Mouse (Mus musculus) right cerebral cortex, postnatal 14 days (tissue): ENCODE measurements at regions not wholly inside any gene's neighbourhood (a gene's known extent, or its start where the extent isn't known, plus 50 kb on each side); places are given as distances from the start of the nearest gene placed in this dataset.
"Not testable (repeated sequence)": the region's sequence is repeated elsewhere in the genome, so short reads cannot be mapped to it uniquely, and the experiment has no call there.

ENCODE experiments used
- DNase-seq: peaks from one replicate; pipeline ENCODE4 v3.0.0; 2022

- not testable (repeated sequence) for DNase-seq
Observed at GRCm38 (mm10) chr5:28751821-28752220, 284.8 kb upstream of the Shh start.

GRCm38 (mm10) chr5:28734768-28735167 lies 267.7 kb upstream of the Shh start:
- peak; percentile 8 for DNase-seq

DNA sequence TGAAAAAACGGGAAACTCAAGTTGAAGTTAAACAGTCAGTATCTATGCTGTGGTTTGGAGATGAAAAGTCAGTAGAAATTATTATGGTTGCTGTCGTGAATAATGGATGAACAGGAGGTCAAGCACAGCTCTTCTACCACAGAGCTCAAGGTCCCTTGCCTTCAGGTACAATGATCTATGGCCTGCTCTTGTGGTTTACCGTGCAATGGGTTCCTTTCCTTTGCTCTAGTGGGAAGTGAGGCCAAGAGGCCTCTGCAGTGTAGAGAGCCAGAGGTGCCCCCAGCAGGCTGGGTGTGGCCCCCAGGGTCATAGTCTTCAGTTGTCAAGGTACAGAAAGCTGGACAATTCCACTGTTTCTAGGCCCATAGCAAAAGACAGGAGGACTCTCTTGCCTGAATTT lies 255.0 kb upstream of the Shh start:
- DNase-seq: no peak

DNA sequence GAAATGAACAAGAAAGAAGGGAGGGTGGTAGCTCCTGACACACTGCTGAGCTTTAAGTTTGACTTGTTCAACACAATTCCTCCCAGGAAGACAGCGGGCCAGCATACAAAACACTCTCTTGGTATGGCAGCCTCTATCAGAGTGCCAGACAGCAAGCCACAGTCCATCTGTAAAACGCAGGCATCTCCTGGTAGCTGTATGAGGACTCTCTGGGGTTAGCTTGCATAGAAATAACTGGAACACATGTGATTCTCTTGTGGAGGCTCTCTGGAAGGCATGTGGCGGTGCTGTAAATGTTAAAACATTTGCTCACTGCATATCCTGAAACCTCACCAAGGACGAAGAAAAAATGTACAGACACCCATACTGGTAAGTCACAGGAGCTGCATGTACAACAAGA lies 247.9 kb upstream of the Shh start:
- no peak for DNase-seq

DNA sequence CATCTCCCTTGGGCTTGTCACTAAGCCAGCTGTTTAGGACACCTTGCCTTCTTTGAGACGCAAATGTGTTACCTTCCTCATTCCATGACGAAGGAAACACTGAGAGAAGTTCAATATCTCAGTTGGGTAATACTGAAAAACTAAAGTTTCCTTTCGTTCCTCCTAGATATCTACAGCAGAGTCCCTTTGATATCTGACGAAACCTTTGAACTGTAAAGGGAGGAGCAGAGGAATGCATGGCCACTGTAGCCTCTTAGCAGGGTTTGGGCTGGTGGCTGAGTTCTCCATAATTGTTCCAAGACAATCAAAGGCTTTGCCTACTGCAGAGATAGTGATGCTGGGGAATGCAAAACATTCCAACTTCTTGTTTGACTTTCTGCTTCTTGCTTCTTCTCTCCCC lies 243.5 kb upstream of the Shh start:
- no peak for DNase-seq

- DNase-seq: no peak
Observed at GRCm38 (mm10) chr5:28709626-28710025, 242.6 kb upstream of the Shh start.

DNA sequence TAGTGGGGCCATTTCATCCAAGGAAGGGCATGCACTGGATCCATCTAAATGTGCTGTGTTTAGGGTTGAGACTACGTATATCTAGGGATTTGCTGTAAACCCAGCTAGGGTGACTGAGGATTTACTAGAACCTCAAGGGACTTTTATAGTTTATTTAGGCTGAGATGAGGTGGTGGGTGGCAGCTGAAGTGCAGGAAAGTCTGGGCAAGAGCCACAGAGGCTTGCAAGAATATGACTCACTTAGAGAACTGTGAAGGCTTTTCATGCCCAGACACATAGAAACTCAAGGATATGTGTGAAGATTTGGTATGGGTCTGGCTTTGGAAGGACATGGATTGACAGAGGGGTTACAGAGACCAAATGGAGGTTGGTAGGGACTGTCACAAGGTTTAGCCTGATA lies 237.3 kb upstream of the Shh start:
- no peak for DNase-seq

DNA sequence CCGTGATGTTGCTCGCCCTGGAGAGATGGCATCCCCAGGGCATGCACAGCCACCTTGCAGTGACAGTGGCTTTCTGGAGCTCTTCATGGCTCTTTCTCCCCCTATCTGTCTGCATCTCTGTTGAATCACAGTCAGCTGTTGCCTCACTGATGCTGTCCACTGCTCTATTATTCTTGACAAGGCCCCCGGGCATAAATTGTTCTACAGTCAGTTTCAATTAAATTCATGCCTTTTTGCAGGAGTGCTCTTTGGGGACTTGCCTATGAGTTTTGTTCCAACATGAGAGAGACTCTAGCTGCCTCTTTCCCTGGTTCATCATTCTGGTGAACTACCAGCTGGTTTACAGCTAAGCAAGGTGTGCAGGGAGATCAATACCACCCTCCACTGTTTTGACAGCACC lies 229.9 kb upstream of the Shh start:
- DNase-seq: no peak

DNA sequence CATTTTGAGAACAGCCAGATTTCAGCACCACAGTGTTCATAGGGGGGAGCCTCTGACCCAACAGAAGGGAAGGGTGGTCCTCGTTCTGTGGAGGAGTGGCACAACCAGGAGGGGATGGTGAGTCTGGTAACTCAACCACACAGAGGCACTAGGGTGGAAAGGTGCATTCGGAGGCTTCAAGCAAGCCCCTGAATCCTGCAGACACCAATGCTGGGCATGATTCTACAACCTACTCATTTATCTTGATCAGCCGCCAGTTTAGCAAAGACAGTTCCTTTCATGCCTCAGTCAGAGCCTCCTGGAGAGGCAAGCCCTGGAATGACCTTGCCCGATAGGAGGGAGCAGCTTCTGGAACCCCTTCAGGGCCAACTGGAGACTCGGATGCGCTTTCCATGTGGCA lies 223.1 kb upstream of the Shh start:
- no peak for DNase-seq

GRCm38 (mm10) chr5:28689651-28690050 lies 222.6 kb upstream of the Shh start:
- no peak for DNase-seq

GRCm38 (mm10) chr5:28689136-28689535 lies 222.1 kb upstream of the Shh start:
- no peak for DNase-seq

DNA sequence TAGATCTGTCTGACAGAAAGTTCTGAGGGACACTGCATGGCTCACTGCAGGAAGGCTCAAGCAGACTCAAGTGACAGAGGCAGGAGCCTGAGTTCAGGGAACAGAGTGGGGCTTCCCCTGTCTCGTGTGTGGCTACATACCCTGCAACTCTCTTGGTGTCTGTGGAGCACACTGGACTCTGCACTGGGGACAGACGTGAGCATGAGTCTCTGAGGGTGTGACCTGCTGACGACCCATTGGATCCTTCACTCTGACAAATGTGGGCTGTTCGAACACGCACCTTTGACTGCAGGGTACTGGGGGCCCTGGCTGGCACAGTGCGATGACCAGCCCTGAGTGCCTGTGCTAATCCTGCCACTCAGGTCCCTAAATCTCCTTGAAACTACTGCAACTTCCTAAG lies 215.8 kb upstream of the Shh start:
- no peak for DNase-seq

DNA sequence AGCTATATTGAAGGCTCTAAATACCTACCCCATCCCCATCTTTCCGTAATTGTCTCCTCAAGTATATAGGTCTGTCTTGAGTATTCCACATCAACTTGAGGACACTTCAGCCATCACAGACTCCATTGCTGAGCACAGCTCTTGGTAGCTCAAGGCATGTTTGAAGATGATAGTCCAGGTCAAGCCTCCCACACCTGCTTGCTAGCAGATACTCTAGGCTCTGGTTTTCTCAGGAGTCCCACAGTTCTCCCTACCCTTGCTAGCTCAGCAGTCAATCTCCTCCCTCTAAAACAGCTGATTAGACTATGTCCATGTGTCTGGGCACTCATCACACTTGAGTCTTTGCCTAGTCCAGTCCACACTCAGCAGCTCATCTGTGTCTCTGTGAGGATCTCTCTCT lies 213.3 kb upstream of the Shh start:
- DNase-seq: no peak

- DNase-seq: no peak
Observed at GRCm38 (mm10) chr5:28679761-28680160, 212.7 kb upstream of the Shh start.

DNA sequence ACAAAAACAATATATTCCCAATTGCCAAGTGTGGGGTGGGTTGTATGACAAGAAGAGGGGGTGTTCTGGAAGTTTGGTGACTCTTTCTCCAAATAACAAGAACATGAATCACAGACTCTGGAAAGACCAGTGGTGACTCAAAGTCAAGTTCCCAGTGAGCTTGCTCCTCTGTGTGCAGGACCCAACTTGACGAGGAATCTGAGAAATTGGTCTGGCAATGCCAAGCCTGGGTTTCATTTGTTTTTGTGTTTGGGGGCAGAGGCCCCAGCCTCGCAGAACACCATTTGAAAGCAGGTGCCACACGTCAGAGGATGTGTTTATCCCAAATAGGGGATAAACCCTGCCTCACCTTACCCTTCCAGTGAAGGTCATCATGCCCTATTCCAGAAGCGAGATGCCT lies 163.1 kb upstream of the Shh start:
- DNase-seq: no peak

- no peak for DNase-seq
Observed at GRCm38 (mm10) chr5:28611885-28612284, 144.8 kb upstream of the Shh start.

DNA sequence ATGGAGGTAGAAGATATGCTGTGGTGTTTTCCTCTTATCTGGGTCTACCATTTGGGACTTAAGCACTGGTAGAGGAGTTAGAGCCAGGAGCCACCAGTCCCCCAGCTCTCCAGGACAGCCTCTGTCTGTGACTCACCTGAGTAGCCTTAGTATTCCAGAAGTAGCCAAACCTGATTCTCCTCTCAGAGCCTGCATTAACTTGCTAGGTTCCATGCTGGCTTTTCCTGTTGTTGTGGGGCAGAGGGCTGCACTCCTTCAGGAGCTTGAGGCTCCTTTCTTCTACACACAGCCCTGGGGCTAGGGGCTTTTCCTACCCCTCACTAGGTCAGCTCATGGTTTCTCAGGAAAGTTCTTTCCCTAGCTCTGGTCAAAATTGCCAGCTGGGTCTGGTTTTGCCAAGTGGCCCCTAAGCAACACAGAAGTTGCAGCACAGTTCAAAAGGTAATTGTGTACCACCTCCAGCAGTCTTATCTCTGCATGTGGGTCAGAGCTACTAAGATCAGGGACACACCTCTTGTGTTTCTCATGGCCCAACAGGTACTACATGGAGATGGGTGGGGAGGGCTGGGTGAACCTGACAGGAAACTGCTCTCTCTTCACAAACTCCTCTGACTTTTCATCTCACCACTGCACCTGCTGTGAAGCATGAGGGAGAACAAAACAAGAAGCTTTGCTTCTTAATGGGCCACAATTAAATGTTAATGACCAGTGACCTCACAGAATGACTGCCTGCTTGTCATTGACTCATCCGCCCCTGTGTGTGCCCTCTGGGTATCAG lies 129.7 kb upstream of the Shh start:
- DNase-seq: no peak

GRCm38 (mm10) chr5:28571347-28571998 lies 104.4 kb upstream of the Shh start:
- no peak for DNase-seq

GRCm38 (mm10) chr5:28568417-28568816 lies 101.4 kb upstream of the Shh start:
- no peak for DNase-seq

GRCm38 (mm10) chr5:28567341-28567905 lies 100.4 kb upstream of the Shh start:
- no peak for DNase-seq

GRCm38 (mm10) chr5:28563401-28563800 lies 96.3 kb upstream of the Shh start:
- DNase-seq: no peak

GRCm38 (mm10) chr5:28562917-28563316 lies 95.9 kb upstream of the Shh start:
- DNase-seq: no peak

DNA sequence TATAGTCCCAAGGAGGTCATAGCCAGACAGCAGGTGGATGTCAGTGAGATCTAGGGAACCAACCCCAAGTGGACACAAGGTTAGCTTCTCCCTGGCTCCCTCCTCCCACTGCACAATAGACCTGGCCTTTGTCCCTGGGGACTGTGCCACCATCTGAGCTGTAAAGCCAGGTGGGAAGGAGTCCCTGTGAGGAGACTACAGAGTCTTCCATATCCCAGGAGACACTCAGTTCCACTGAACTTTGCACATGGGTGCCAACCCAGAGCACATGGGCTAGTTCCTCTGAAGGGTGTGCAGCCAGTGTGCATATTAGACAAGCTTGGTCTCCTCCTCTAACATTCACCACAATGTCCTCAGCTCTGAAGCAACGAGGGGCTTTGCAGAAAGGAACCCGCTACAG lies 86.5 kb upstream of the Shh start:
- DNase-seq: no peak

DNA sequence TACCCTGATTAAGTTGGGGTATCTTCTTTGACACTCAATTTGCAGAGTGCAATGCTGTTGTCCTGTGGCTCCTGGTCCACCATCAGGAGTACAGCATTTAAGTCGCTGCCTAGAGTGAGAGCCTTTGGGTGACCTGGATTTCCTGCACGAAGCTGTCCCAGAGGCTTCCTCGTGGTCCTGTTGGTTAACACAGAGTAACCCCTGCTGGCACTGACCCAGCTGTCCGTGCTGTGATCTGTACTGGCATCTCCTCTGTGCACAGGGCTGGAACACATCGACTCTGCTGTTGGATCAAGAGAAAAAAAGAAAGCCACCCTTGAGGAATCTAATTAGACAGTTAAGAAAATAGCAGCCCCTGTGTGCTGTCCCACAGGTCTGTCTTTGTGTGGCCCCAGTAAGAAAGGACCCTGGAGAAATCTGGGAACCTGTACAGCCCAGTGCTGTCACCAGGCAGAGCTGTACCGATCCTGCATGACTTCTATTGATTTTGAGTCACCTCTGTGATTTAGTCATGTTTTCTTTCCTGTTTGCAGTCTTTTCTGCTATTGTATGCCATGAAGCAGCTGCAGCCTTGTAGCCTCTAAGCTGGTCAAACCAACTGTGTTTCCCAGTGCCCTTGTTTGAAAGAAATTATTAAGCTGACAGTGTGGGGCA lies 63.3 kb upstream of the Shh start:
- no peak for DNase-seq
